Mouse (Mus musculus): ENCODE data around the gene Tomm5. TPM values are rescaled to one million over a fixed set of nuclear protein-coding genes. Genes with fewer than 3 reads are reported as not detected.

Gene Tomm5
- polyA plus RNA-seq, 1 experiment from 2014 or later = 168 TPM

Other genes starting within 250 kb of the Tomm5 start
- 44.7 and 45.7 TPM in 2 replicates for gene Grhpr, start 126.7 kb downstream of the Tomm5 start, polyA plus RNA-seq (2014; fragmentation: Nextera tagmentation; extraction: Ambion mirVana)
- gene Zbtb5, start 95.7 kb downstream of the Tomm5 start, polyA plus RNA-seq (2014; fragmentation: Nextera tagmentation; extraction: Ambion mirVana) = 43.6 and 46.1 TPM in 2 replicates
- gene Polr1e, start 89.5 kb downstream of the Tomm5 start, polyA plus RNA-seq (2014; fragmentation: Nextera tagmentation; extraction: Ambion mirVana) = 51.6 and 56.7 TPM in 2 replicates
- 9.8 TPM in 2 replicates for gene Fbxo10, start 23.5 kb downstream of the Tomm5 start, polyA plus RNA-seq (2014; fragmentation: Nextera tagmentation; extraction: Ambion mirVana)
- gene Frmpd1, start 76.8 kb upstream of the Tomm5 start, polyA plus RNA-seq (2014; fragmentation: Nextera tagmentation; extraction: Ambion mirVana) = 2.9 and 3.4 TPM in 2 replicates
- gene Trmt10b, start 189.0 kb upstream of the Tomm5 start, polyA plus RNA-seq (2014; fragmentation: Nextera tagmentation; extraction: Ambion mirVana) = 21.4 and 23.3 TPM in 2 replicates
- gene Dcaf10, start 234.0 kb upstream of the Tomm5 start, polyA plus RNA-seq (2014; fragmentation: Nextera tagmentation; extraction: Ambion mirVana) = 13.8 and 14.1 TPM in 2 replicates
- 83.0 and 83.4 TPM in 2 replicates for gene Exosc3, start 234.6 kb upstream of the Tomm5 start, polyA plus RNA-seq (2014; fragmentation: Nextera tagmentation; extraction: Ambion mirVana)